In genomic region chr3:133542084-133542483, GRCm38 (mm10) we compare ENCODE assay signal across 10 mouse cellular contexts. TPM values are rescaled to one million over a fixed set of nuclear protein-coding genes. Genes with fewer than 3 reads are reported as not detected.
DNase-seq lines count a peak whose midpoint lies in the region; ATAC-seq and TF ChIP-seq lines count a peak whose summit lies in the region.
"Had no signal": no experiment of that assay in that cellular context is flagged by ENCODE, and none has a peak within 500 bp of the region (broad histone marks: within the 10 kb centered on the region; RNA-seq: fewer than 3 reads in every experiment).

No protein-coding gene starts in this region.

- peak overlapping the region; percentile 22 for H3K4me2 ChIP-seq in heart, embryonic 11.5 days
- H3K4me2 ChIP-seq in limb, embryonic 14.5 days (replicated peaks; ENCODE audit: low read depth, low read length, severe bottlenecking) = peak overlapping the region; percentile 68

- no peak for TF ChIP-seq POLR2A in heart, adult 2 months (IDR thresholded peaks at IDR 0.05; ENCODE audit: insufficient read depth, low read depth, low read length)
- TF ChIP-seq POLR2A in limb, embryonic 14.5 days (IDR thresholded peaks at IDR 0.05; ENCODE audit: borderline replicate concordance, extremely low read depth, insufficient read depth, insufficient read length) = no peak

- intact Hi-C loops in heart, adult 2 months (cut with DNase I) = loop anchor here (5.0 kb wide), 2 partner anchors 230 to 1980 kb away; partner anchors contain the start of genes Papss1 and Ppa2

- H3K9me3 ChIP-seq in heart, embryonic 11.5 days (replicated peaks; ENCODE audit: control insufficient read depth, low read length) = no peaks in the 10 kb centered on the region
- H3K9me3 ChIP-seq in limb, embryonic 14.5 days (ENCODE audit: control insufficient read depth, low read length) = no peaks in the 10 kb centered on the region
- H3K9me3 ChIP-seq: megakaryocyte, embryonic 14.5 days had no signal

- DNase-seq in heart, adult 2 months = no peak
- DNase-seq in lung, postnatal 25 days (ENCODE audit: low spot score) = peak; percentile 32
- no peak for DNase-seq in lung, postnatal 36 days
- DNase-seq in limb, embryonic 14.5 days (ENCODE audit: low spot score) = no peak
- no peak for DNase-seq in urinary bladder, postnatal 36 days (ENCODE audit: low spot score in 2 of 2)
- no peak for DNase-seq in urinary bladder, postnatal 14 days (ENCODE audit: low spot score)
- DNase-seq: gastrocnemius, postnatal 25 days had no signal

- H3K27me3 ChIP-seq in heart, embryonic 11.5 days (ENCODE audit: control insufficient read depth, insufficient read depth, low read length) = no peaks in the 10 kb centered on the region
- H3K27me3 ChIP-seq in heart, adult 2 months (ENCODE audit: control insufficient read depth, insufficient read depth, low read length) = no peaks in the 10 kb centered on the region
- no peaks in the 10 kb centered on the region for H3K27me3 ChIP-seq in limb, embryonic 14.5 days (ENCODE audit: control insufficient read depth, insufficient read depth, low read length)
- H3K27me3 ChIP-seq: megakaryocyte, embryonic 14.5 days had no signal

- TF ChIP-seq EP300 in heart, adult 2 months (IDR thresholded peaks at IDR 0.05; ENCODE audit: insufficient read depth, low read depth, low read length) = no peak

- no peak for TF ChIP-seq CTCF in heart, adult 2 months (IDR thresholded peaks at IDR 0.05)

- H3K79me2 ChIP-seq in heart, adult 2 months (replicated peaks; ENCODE audit: control insufficient read depth, insufficient read depth, low read length) = peaks cover 8% of the 10 kb centered on the region

- H3K36me3 ChIP-seq in heart, embryonic 11.5 days (ENCODE audit: control insufficient read depth, insufficient read depth, low read length) = no peaks in the 10 kb centered on the region
- H3K36me3 ChIP-seq in heart, adult 2 months (ENCODE audit: control insufficient read depth, insufficient read depth, low read length) = peaks cover 3% of the 10 kb centered on the region
- H3K36me3 ChIP-seq in limb, embryonic 14.5 days (ENCODE audit: control insufficient read depth, insufficient read depth, low read length) = peaks cover 11% of the 10 kb centered on the region

- no peaks in the 10 kb centered on the region for H3K4me1 ChIP-seq in heart, embryonic 11.5 days (ENCODE audit: control insufficient read depth, insufficient read depth, low read length)
- peaks cover 4% of the 10 kb centered on the region for H3K4me1 ChIP-seq in heart, adult 2 months (ENCODE audit: control insufficient read depth, insufficient read depth, low read length)
- H3K4me1 ChIP-seq in limb, embryonic 14.5 days (ENCODE audit: control insufficient read depth, insufficient read depth, low read length) = peaks cover 9% of the 10 kb centered on the region

- no peak overlapping the region for H3K9ac ChIP-seq in heart, embryonic 11.5 days (ENCODE audit: low read depth, low read length)
- no peak overlapping the region for H3K9ac ChIP-seq in heart, adult 2 months (ENCODE audit: low read depth, low read length)
- H3K9ac ChIP-seq in limb, embryonic 14.5 days (ENCODE audit: low read depth, low read length, severe bottlenecking) = no peak overlapping the region

- H3K4me3 ChIP-seq in heart, embryonic 11.5 days (ENCODE audit: low read depth, low read length) = 0 out of 2 replicates have a peak overlapping the region, but pooled peaks have one; percentile 5
- H3K4me3 ChIP-seq in heart, adult 2 months = no peak overlapping the region
- H3K4me3 ChIP-seq in limb, embryonic 14.5 days (replicated peaks; ENCODE audit: low read length) = peak overlapping the region; percentile 69; the same call in 1 of the 2 replicates

- H3K27ac ChIP-seq in heart, embryonic 11.5 days (ENCODE audit: low read depth, low read length) = no peak overlapping the region
- H3K27ac ChIP-seq in heart, adult 2 months = no peak overlapping the region
- no peak overlapping the region for H3K27ac ChIP-seq in limb, embryonic 14.5 days (replicated peaks; ENCODE audit: low read depth, low read length)

- ATAC-seq in heart, embryonic 11.5 days (replicated peaks; ENCODE audit: insufficient number of reproducible peaks, low FRiP score, low TSS enrichment) = no peak
- ATAC-seq in limb, embryonic 14.5 days (ENCODE audit: low FRiP score, low read depth) = no peak
- ATAC-seq in megakaryocyte progenitor cell, adult 5-6 weeks (replicated peaks; ENCODE audit: poor library complexity) = no peak

RNA-seq across cellular contexts. Expression of gene Tet2, which starts 2.9 kb away (rescaled TPM):
- 14.1 and 19.4 TPM in 2 replicates for polyA plus RNA-seq in heart, embryonic 11.5 days (2014; fragmentation: Nextera tagmentation; extraction: Ambion mirVana)
- total RNA-seq in heart, adult 2 months (2021) = 10 to 100 TPM; 14.9 to 17.9 TPM
- polyA plus RNA-seq in heart, adult 2 months (2012; rRNA removed) = 8.6 and 15.0 TPM in 2 replicates
- 17.7 and 21.2 TPM in 2 replicates for polyA plus RNA-seq in limb, embryonic 14.5 days (2012; rRNA removed)
- polyA plus RNA-seq in limb, embryonic 14.5 days (2014; fragmentation: Nextera tagmentation; extraction: Ambion mirVana) = 15.9 and 22.0 TPM in 2 replicates
- total RNA-seq in megakaryocyte progenitor cell, adult 5-6 weeks (2015) = 52.2 and 65.9 TPM in 2 replicates
- 42.4 and 55.8 TPM in 2 replicates for total RNA-seq in megakaryocyte progenitor cell, adult 5-6 weeks (2017)
